Mouse (Mus musculus): Measurements from ENCODE around the gene Olfr447.

Olfr447 gene

DNA sequence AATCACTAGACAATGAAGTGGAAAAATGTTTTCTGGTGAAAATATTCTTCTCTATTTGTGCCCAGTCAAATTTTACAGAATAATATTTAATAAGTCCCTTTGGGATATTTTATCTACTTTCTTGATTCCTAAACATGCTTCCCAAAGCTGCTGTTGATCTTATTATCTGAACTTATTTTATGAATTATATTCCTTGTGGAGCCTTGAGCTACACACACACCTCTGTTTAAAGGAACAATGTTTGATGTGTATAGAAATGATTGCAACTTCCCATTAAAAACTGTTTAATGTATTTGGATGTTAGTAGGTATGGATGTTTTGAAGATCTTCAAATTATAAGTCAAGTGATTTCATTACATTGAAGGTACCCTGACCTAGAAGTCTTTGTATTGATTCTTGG, at the start of gene Olfr447:
Olfr447 (plus strand) TSS at position 301 of the 400 bp plus-strand sequence.
- no peak for DNase-seq

DNA sequence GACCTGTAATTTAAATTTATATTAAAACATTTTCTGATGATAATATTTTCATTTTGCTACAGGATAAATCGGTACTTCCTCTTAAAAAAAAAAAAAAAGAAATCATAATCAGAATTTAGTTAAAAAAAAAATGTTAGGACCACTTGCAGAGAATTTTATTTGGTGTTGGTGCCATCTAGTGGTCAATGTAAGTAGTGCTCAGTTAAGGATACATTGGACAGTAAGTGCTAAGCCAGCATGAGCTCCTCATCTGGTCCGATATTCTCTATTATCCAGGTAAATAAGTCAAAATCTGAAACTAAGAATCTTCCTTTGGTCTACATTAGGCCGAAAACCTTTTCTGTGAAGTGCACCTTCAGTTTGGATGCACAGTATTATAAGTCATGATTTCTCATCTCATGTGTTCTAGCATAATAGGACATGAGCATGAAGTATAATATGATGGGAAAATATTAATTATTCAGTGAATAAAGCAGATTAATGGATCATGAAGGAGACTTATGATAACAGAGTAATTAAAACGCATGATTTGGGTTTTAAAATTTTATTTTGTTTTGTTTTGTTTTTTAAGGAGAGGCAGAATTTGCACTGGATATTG, 48.4 kb upstream of the Olfr447 start:
- no peak for DNase-seq

DNA sequence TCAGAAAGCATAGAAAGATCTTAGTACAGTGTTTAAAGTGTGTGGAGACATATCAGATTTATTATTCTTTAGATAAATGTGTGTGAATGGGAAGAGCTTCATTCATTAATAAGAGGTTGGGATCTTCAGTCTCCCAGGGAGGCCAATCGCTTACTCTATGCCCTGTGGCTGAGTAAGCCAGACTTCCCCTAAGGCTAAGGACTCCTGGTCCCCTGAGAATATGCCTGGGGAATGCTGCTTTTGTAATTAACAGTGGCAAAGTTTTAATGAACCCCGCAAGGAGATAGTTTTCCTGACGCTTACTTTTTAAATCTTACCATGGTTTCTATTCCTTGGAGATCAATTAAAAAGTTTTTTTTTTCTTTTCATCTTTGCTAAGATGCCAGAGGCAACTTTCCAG, 39.0 kb upstream of the Olfr447 start:
- no peak for DNase-seq

DNA sequence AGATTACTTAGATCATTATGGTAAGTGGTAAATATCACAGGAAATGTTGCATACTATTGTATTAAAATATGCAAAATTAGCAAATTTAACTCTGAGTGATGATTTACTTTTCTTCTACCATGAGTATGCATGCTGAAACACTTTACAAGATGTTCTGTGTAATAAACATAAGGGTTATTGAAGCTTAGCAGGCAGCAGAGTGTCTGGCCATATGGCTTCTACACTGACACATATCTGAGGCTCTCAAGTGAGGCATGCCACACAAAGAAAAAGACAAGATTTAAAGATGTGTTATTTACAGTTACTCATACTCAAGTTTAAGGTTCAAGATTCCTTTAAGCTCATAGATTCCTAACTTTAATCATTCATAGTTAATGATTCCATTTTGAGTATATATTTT, 32.4 kb upstream of the Olfr447 start:
- DNase-seq = no peak

DNA sequence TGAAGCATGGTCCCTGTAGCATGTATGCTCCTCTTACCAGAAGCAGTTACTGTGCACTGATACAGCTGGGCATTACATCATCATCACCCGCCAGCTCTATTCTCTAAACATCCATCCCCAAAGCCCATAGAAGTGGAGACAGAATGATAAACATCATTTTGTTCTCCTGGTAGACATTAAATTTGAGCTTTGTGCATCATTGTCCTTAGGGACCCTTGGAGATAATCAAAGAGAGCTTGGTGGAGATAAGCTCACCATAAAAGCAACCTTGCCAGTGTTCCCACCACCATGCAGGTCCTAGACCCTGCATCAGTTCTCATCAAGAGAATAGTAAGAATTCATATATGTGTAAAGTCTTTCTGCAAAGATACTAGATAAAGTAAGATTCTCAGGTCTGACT, 18.5 kb upstream of the Olfr447 start, which contains the start of gene Olfr448:
Olfr448 (plus strand) TSS at position 301 of the 400 bp plus-strand sequence.
- no peak for DNase-seq

DNA sequence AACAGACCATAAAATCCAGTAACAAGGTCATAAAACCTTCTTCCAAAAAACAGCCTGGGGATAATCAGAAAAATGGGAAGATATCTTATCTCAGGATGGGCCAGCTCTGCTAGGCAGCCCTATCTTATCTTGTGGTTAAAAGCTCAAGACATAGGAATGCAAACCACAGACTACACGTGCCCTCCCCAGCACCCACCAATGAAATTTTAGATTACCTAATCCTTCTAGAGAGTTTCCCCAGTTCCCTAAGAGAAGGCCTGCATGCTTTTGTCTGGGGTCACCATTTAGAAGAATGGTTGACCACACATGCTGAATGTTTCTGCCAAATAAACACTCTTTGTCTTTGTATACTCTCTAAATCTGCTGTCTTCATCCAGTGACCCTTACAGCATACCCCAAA, 8.3 kb upstream of the Olfr447 start:
- no peak for DNase-seq

DNA sequence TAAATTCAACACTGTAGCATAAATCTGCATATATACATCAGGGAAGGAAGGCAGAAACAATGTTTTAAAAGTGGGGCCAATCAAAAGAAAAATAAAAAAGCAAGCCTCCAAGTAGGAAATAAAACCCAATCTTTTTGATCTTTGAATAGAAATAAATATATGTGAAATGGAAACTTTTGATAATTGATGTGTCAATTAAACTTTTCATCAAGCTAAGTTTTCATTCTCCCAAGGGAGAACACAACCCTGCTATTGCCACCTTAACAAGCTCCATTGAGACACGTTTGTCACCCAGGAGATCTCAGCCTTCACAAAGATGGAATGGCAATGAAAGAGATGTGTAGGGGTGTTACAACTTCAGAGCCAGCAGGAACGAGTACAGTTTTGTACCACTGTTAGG, 12.4 kb downstream of the Olfr447 start, which contains the start of gene Olfr446:
Olfr446 (plus strand) TSS at position 301 of the 400 bp plus-strand sequence.
- no peak for DNase-seq

DNA sequence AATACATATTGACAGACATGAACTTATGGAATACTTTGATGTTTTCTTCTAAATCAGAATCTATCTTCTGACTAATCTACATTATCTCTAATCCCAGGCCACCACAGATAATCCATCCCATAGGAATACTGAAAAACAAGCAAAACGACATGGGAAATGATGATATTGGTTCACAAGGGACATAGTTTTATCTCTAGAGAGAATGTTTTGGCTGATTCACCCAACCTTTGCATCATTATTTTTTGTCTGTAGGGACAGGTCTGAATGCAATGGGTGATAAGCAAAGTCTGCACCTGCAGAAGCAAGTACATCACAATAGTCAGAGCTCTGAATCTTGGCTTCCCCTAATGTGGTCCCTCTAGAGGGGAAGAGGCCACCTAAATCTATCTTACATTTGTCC, 40.1 kb downstream of the Olfr447 start, which contains the start of gene Olfr444:
Olfr444 (plus strand) TSS at position 301 of the 400 bp plus-strand sequence.
- DNase-seq = no peak

All from thymus, postnatal 25 days (tissue).